Mouse (Mus musculus): ENCODE results near the gene Aars2.

Gene Aars2

GRCm38 (mm10) chr17:45506700-45507189, at the start of gene Aars2:
Gene Aars2 (plus strand): TSS chr17:45506841.
- DNase-seq = peak; percentile 97

DNA sequence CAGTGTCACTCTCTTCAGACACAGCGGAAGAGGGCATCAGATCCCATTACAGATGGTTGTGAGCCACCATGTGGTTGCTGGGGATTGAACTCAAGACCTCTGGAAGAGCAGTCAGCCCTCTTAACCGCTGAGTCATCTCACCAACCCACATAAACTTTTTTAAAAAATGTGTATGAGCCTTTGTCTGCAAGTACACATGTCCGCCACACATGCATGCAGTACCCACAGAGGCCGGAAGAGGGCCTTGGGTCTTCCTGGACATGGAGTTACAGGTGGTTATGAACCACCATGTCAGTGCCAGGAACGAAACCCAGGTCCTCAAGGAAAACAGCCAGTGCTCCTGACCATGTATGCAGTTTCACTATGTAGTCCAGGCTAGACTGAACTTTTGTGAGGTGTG, 49.2 kb upstream of the Aars2 start:
- DNase-seq = no peak

- no peak for DNase-seq
Measured at GRCm38 (mm10) chr17:45458516-45458915, 48.1 kb upstream of the Aars2 start.

DNA sequence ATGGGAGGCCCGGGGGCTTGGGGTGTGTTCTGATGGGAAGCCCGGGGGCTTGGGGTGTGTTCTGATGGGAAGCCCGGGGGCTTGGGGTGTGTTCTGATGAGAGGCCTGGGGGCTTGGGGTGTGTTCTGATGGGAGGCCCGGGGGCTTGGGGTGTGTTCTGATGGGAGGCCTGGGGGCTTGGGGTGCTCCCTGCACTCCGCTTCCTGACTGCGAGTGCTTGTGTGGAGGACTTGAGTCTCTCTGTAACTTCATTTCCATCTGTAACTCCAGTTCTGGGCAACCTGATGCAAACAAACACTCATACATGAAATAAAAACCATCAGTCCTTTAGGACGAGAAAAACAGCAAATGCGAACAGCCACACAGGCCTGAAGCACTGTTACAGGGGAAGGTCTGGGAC, 47.6 kb upstream of the Aars2 start:
- no peak for DNase-seq

DNA sequence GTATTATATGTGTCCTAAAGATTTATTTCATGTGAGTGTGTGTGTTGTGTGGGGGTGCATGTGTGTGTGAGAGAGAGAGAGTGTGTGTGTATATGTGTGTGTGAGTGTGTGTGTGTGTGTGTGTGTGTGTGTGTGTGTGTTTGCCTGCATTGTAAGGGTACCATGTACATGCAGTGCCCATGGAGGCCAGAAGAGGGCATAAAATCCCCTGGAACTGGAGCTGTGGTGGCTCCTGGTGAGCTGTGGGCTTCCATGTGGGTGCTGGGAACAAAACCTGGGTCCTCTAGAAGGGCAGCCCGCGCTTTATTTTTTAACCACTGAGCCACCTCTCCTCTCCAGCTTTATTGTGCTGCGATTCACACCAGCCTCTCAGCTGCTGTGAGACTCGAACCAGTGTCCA, 44.1 kb upstream of the Aars2 start:
- no peak for DNase-seq

DNA sequence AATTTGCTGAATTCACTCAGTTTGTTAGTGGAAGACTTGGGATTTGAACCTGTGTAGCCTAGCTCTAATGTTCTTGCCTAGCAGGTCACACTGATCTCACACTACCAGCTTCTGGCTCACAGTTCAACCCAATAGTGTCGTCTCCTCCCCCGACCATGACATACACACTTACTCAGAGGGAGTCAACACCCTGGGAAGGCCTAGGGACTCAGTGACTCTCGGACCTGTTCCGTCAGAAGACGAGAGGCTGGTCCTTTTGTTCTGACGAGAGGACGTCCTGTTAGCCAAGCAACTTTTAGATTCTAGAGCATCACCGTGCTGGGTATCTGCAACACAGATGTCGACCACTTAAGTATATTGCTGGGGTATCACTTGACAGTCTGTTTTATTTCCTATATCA, 42.4 kb upstream of the Aars2 start:
- DNase-seq = no peak

DNA sequence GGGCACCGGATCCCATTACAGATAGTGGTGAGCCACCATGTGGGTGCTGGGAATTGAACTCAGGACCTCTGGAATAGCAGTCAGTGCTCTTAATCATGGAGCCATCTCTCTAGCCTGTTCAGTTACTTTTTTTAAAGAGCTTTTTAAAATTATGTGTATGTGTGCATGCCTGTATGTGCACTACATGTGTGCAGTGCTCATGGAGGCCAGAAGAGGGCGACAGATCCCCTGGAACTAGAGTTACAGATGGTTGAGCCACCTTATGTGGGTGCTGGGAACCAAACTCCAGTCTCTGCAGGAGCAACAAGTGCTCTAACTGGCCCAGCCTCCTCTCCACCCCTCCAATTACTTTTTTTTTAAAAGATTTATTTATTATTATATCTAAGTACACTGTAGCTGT, 39.9 kb upstream of the Aars2 start:
- no peak for DNase-seq

GRCm38 (mm10) chr17:45468302-45468701, 38.3 kb upstream of the Aars2 start:
- no peak for DNase-seq

GRCm38 (mm10) chr17:45470726-45471125, 35.9 kb upstream of the Aars2 start:
- no peak for DNase-seq

DNA sequence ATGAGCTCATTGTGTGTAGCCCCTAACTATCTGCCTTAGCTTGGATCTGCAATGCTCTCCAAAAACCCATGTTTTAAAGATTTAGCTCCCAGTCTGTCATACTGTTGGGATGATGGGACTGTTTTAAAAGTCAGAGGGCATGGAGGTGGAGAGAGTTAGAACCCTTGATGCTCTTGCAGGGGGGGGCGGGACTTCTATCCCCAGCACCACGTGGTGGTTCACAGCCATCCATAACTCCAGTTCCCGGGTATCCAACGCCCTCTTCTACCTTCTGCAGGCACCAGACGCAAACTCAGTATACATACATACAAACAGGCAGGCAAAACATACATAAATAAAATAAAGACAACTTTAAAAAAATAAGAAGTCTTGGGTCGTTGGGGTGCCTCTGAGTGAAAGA, 33.0 kb upstream of the Aars2 start:
- no peak for DNase-seq

GRCm38 (mm10) chr17:45474146-45474545, 32.5 kb upstream of the Aars2 start:
- DNase-seq = no peak

DNA sequence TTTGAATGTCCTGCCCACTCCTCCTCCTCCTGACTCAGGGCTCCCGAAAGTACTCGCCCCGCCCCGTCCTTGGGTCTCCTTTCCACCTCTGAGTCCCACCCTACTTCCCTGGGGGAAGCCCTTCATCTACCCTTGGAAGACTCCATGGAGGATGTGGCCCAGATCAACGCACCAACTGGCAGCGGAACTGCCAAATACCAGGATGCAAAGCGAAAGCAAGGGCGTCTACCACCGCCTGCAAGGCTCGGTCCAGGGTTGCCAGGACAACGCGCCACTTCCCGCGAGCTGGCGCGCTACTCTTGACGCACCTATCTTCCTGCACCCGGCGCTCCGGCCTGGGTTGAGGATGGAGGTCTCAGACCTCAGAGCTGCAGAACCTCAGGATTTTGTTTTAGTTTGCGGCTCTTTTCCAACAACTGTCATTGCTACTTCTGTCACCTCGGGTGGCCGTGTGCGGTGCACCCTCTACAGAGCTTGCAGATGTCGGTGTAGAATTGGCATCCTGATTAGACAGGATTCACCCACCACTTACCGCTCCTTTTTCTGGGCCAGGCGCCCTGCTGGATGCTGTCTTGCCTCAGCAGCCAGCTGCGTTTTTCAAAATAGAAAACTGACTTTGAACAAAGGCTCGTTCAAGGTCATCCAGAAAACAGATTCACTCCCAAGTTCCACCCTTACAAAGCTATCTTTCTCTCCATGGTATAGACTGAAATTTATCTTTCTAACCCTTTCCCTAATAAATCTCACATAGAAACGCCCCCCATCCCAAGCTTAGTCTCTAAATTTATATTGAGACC, 31.8 kb upstream of the Aars2 start, which contains the start of gene Spats1:
Spats1 (minus strand) TSS at position 747 of the 797 bp plus-strand sequence.
- peak; percentile 68 for DNase-seq

- peak; percentile 85 for DNase-seq
Measured at GRCm38 (mm10) chr17:45478234-45478825, 28.3 kb upstream of the Aars2 start.

DNA sequence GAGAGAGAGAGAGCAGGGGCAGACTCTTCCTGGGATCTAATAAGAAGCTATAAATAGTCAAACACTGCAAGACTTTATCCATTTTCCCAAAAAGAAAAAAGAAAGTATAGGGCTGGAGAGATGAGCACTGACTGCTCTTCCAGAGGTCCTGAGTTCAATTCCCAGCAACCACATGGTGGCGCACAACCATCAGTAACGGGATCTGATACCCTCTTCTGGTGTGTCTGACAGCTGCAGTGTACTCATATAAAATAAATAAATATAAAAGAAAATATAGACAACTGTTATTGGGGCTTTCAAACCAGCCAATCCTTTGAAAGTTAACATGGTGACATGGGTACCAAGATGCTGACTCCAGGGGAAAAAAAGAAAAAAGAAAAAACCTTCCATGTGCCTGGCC, 26.2 kb upstream of the Aars2 start:
- no peak for DNase-seq

DNA sequence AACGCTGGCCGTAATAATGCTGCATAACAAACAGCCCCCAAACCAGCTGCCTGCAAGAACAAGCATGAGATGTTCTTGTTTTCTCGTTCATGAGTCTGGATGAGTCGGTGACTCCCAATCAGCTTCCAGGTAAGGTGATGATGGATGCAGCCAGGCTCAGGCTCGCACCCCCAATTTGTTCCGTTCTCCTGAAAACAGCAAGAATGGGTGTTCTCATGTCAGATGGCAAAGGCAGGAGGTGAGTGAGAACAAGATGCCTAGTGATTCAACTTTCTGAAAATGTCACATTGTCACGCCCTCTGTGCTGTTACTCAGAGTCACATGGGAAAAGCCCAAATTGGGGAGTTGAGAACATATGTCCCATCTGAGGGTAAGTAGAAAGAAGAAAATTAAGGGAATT, 21.1 kb upstream of the Aars2 start:
- no peak for DNase-seq

GRCm38 (mm10) chr17:45487216-45487615, 19.4 kb upstream of the Aars2 start:
- DNase-seq = no peak

- DNase-seq = no peak
Measured at GRCm38 (mm10) chr17:45488321-45489254, 18.1 kb upstream of the Aars2 start.

- no peak for DNase-seq
Measured at GRCm38 (mm10) chr17:45489736-45490135, 16.9 kb upstream of the Aars2 start.

DNA sequence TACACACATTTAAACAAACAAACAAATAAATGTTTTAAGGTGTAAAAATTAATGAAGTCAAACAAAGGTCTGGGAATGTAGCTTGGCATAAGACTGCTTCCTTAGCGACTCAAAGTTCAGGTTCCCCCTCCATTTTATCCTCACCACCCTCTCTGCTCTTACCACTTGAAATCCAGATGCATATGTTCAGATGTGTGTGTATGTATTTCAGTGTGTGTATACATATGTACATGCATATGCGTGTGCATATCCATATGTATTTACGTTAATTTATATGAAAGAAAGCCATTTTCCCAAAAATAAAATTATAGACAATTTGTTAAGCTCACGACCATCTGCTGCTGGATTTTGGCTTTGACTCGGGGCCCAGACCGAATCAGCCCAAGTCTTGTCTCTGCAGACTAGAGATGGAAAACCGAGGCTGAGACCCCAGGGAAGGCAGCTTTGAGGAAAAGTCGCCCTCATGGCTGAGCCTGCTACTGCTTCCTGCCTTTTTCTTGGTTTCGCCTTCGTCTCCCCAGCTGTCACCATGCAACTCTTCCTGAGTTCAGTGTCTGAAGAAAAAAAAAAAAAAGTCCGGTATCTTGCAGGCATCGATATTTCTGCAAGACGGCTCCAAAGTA, 16.0 kb upstream of the Aars2 start:
- DNase-seq = no peak

GRCm38 (mm10) chr17:45495398-45495797, 11.2 kb upstream of the Aars2 start:
- DNase-seq = no peak

GRCm38 (mm10) chr17:45498397-45498796, 8.2 kb upstream of the Aars2 start:
- DNase-seq = no peak

- no peak for DNase-seq
Measured at GRCm38 (mm10) chr17:45499516-45499915, 7.1 kb upstream of the Aars2 start.

DNA sequence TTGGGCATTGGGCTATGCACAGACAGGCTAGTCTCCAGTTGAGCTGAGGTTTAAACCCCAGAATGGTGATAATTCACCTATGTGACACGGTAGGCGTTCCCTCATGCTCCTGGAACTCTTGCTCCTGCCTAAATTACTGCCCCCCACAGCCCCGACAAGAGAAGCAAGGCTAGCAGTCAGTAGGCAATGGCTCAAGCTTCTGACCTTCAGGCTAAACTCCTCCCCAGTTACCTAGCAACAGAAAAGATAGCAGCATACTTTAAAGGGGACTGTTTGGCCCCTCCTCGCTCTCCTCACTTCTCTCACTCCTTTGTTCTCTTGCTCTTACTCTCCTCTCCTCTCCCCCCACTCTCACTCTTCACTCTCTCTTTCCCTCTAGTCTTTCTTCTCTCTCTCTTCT, 5.7 kb upstream of the Aars2 start:
- no peak for DNase-seq

Measured in lung, postnatal 10 days (tissue).